Mouse (Mus musculus) MEL (cell line): ENCODE data around the gene Rbm14.
A peak's percentile ranks its signal among the peaks of the same experiment; 100 is the strongest.

Source experiments
- BHLHE40 ChIP-seq: IDR thresholded peaks from 2 replicates; pipeline ENCODE4 v1.6.1; 2012; ENCODE audit warnings: low read depth, mild to moderate bottlenecking, inconsistent platforms, low read length, improper control_type of control experiment, borderline replicate concordance
- CHD2 ChIP-seq: IDR thresholded peaks from 2 replicates; pipeline ENCODE4 v1.6.1; 2011; ENCODE audit warnings: low read length, improper control_type of control experiment
- CTCF ChIP-seq, 3 experiments: IDR thresholded peaks in 2 of 3; conservative IDR thresholded peaks in 1 of 3; 2 replicates each; pipeline ENCODE4 v1.5.1; 2011 to 2012; ENCODE audit warnings: low read length in 3 of 3, low read depth in 2 of 3, mild to moderate bottlenecking in 2 of 3, improper control_type of control experiment in 1 of 3, inconsistent platforms in 1 of 3, mixed read lengths in 1 of 3, moderate library complexity in 1 of 3; ENCODE audit not compliant: control insufficient read depth in 1 of 3, insufficient read depth in 1 of 3, poor library complexity in 1 of 3, severe bottlenecking in 1 of 3
- EP300 ChIP-seq, 2 experiments: IDR thresholded peaks; 2 replicates each; pipeline ENCODE4 v1.6.1; 2011; ENCODE audit warnings: improper control_type of control experiment in 2 of 2, low read length in 2 of 2, low read depth in 1 of 2, mild to moderate bottlenecking in 1 of 2
- KAT2A ChIP-seq: conservative IDR thresholded peaks from 2 replicates; pipeline ENCODE4 v1.6.1; 2012; ENCODE audit warnings: low read depth, low read length, improper control_type of control experiment, inconsistent platforms
- MYB ChIP-seq: IDR thresholded peaks from 2 replicates; pipeline ENCODE4 v1.6.1; 2011; ENCODE audit warnings: mild to moderate bottlenecking, low read depth, low read length, improper control_type of control experiment
- POLR2A ChIP-seq, 2 experiments: IDR thresholded peaks; 2 replicates each; pipeline ENCODE4 v1.6.1; 2011 to 2012; ENCODE audit warnings: low read length in 2 of 2, mild to moderate bottlenecking in 2 of 2, control low read depth in 1 of 2, improper control_type of control experiment in 1 of 2, low read depth in 1 of 2, moderate library complexity in 1 of 2; ENCODE audit not compliant: control insufficient read depth in 1 of 2, insufficient read depth in 1 of 2, poor library complexity in 1 of 2
- POLR2AphosphoS5 ChIP-seq: IDR thresholded peaks from 2 replicates; pipeline ENCODE4 v1.6.1; 2012; ENCODE audit warnings: low read depth, borderline replicate concordance, mild to moderate bottlenecking, inconsistent platforms, low read length, moderate library complexity, mixed read lengths
- SIN3A ChIP-seq: IDR thresholded peaks from 2 replicates; pipeline ENCODE4 v1.6.1; 2012; ENCODE audit warnings: low read length, improper control_type of control experiment, inconsistent platforms
- USF1 ChIP-seq: IDR thresholded peaks from 2 replicates; pipeline ENCODE4 v1.6.1; 2014; ENCODE audit warnings: low read depth, mild to moderate bottlenecking, inconsistent platforms, low read length, improper control_type of control experiment, moderate library complexity
- USF2 ChIP-seq, 2 experiments: IDR thresholded peaks; 2 replicates each; pipeline ENCODE4 v1.6.1; 2011 to 2012; ENCODE audit warnings: improper control_type of control experiment in 2 of 2, low read length in 2 of 2, borderline replicate concordance in 1 of 2, inconsistent platforms in 1 of 2, low read depth in 1 of 2, mild to moderate bottlenecking in 1 of 2; ENCODE audit not compliant: insufficient read depth in 1 of 2
- ZKSCAN1 ChIP-seq: IDR thresholded peaks from 2 replicates; pipeline ENCODE4 v1.6.1; 2012; ENCODE audit warnings: low read depth, mild to moderate bottlenecking, inconsistent platforms, low read length, improper control_type of control experiment, moderate library complexity
- ZMIZ1 ChIP-seq: IDR thresholded peaks from 2 replicates; pipeline ENCODE4 v1.6.1; 2012; ENCODE audit warnings: low read depth, mild to moderate bottlenecking, inconsistent platforms, low read length, improper control_type of control experiment, moderate library complexity

- no peak for TF ChIP-seq CTCF (IDR thresholded peaks at IDR 0.05 in 2 of 3, conservative IDR thresholded peaks at IDR 0.05 in 1 of 3; ENCODE audit: control insufficient read depth in 1 of 3, insufficient read depth in 1 of 3, low read depth in 2 of 3, low read length in 3 of 3, poor library complexity in 1 of 3, severe bottlenecking in 1 of 3)
- TF ChIP-seq SIN3A, result no peak
- no peak for TF ChIP-seq MYB
- TF ChIP-seq POLR2AphosphoS5, result no peak
- TF ChIP-seq ZMIZ1, result no peak
- TF ChIP-seq POLR2A (IDR thresholded peaks at IDR 0.05; ENCODE audit: control insufficient read depth in 1 of 2, insufficient read depth in 1 of 2, low read depth in 1 of 2, low read length in 2 of 2, poor library complexity in 1 of 2), result peak in 1 of 2 experiments; percentile 65; a peak in 1 of 4 replicates
- no peak for TF ChIP-seq ZKSCAN1
- no peak for TF ChIP-seq USF1
- no peak for TF ChIP-seq BHLHE40
- no peak for TF ChIP-seq USF2 (IDR thresholded peaks at IDR 0.05; ENCODE audit: borderline replicate concordance in 1 of 2, insufficient read depth in 1 of 2, low read depth in 1 of 2, low read length in 2 of 2)
- no peak for TF ChIP-seq CHD2
- TF ChIP-seq KAT2A, result no peak
- no peak for TF ChIP-seq EP300 (IDR thresholded peaks at IDR 0.05; ENCODE audit: low read depth in 1 of 2, low read length in 2 of 2)
These were observed 18.1 kb downstream of the Rbm14 start for GRCm38 (mm10) chr19:4793281-4793830.
